Mouse (Mus musculus): ENCODE measurements around the gene Mblac1.

Mblac1 gene

GRCm38 (mm10) chr5:138193771-138194727 lies at the start of gene Mblac1:
Gene Mblac1, plus strand, starts transcription at chr5:138194314.
- DNase-seq (ENCODE audit: low read depth) = peak; percentile 88

DNA sequence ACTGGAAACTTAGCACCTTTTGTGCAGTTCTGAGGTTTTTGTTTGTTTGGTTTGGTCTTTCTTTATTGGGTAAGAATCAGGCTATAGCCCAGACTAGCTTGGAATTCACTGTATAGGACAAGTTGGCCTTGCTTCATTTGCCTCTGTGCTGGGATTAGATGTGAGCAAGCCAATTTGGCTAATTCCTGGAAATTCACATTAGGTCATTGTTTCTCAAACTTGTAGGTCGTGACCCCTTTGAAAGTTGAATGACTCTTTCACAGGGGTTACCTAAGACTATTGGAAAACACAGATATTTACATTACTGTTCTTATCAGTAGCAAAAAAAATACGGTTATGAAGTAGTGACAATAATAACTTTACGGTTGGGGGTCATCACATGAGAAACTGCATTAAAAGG lies 39.7 kb upstream of the Mblac1 start:
- DNase-seq (ENCODE audit: low read depth) = no peak

DNA sequence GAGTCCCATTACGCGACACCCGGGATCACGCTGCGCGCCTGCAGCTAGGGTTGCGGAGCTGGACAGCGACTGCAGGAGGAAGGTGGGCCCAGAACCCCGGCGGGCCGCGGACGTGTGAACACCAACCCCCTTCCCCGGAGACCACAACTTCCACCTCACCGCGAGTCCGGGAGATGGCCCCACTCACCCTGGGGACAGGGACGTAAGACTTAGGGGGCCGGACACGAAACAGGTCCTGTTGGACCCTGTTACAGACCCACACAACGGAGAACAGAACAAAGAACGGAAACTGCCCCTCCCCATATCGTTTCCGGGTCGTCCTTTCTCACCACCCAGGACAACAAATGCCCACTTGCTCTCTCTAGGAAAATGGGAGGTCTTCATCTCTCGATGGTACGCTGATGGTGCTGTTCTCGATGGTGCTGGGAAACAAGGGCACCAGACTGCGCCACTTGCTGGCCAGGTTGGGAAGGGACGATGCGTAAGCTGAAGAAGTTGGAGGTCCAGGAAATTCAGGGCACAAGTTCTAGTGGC lies 38.6 kb upstream of the Mblac1 start, which contains the start of gene Zfp113:
Zfp113 (minus strand) TSS at position 302 of the 534 bp plus-strand sequence.
- peak; percentile 93 for DNase-seq (ENCODE audit: low read depth)

DNA sequence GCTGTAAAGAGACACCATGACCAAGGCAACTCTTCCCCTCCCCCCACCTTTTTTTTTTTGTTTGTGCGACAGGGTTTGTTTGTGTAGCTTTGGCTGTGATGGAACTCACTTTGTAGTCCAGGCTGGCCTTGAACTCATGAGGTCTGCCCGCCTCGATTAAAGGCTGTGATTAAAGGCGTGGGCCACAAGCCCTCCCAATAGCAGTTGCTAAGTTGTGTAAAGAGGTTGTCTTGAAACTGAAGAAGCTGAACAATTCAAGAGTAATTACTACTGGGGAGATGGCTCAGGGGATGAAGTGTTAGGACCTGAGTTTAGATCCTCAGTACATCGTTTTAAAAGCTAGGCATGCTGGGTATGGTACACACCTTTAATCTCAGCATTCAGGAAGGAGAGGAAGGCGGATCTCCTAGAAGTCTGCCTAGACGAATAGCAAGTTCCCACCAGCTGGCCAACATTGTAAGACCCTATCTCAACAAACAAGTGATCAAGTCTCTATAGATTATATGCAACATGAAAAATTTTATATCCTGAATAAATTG lies 33.8 kb upstream of the Mblac1 start:
- DNase-seq (ENCODE audit: low read depth) = no peak

DNA sequence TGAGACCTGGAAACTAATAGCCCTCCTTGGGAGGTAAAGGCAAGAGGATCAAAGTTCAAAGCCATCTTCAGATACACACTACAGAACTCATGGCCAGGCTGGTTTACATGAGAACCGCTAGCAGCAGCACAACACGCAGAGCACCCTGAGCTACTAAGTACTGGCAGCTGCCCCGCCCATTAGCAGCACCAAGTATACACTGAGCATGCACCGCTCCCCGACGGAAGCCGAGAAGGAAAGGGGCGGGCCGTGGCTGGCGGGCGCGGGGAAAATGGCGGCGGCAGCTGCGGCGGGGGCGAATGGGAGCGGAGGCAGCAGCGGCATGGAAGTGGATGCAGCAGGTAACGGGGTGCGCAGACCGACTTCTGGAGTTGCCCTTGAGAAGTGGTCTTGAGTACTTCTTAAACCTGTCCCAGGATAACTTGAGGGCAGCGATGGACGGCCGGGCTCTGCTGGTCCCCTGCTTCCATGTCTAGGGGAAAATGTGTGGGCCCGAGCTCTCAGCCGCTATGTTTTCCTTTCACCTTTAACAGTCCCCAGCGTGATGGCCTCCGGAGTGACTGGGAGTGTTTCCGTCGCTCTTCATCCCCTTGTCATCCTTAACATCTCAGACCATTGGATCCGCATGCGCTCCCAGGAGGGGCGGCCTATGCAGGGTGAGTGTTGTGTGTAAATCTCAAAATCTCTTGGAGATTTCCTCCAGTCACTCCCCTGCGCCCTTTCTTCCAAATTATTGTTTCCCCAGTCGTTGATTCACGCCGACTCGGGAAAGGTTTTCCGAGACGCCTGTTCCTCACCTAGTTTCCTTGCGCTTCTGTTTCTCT lies 33.1 kb upstream of the Mblac1 start, which contains the start of gene Cops6:
Cops6 (plus strand) TSS at position 230 of the 824 bp plus-strand sequence.
- peak; percentile 95 for DNase-seq (ENCODE audit: low read depth)

- no peak for DNase-seq (ENCODE audit: low read depth)
These were observed 31.1 kb upstream of the Mblac1 start for GRCm38 (mm10) chr5:138163046-138163445.

- no peak for DNase-seq (ENCODE audit: low read depth)
These were observed 30.5 kb upstream of the Mblac1 start for GRCm38 (mm10) chr5:138163610-138164009.

- no peak for DNase-seq (ENCODE audit: low read depth)
These were observed 28.5 kb upstream of the Mblac1 start for GRCm38 (mm10) chr5:138165594-138165993.

- peak; percentile 95 for DNase-seq (ENCODE audit: low read depth)
These were observed 23.1 kb upstream of the Mblac1 start for GRCm38 (mm10) chr5:138170936-138171561.

GRCm38 (mm10) chr5:138171695-138172491 lies 22.2 kb upstream of the Mblac1 start, which contains the start of the genes Ap4m1 and Mcm7:
Gene Ap4m1, plus strand, starts transcription at chr5:138172002.
Gene Mcm7, minus strand, starts transcription at chr5:138172422.
- DNase-seq (ENCODE audit: low read depth) = peak; percentile 98

- DNase-seq (ENCODE audit: low read depth) = no peak
These were observed 20.9 kb upstream of the Mblac1 start for GRCm38 (mm10) chr5:138173217-138173616.

- peak; percentile 97 for DNase-seq (ENCODE audit: low read depth)
These were observed 7.0 kb upstream of the Mblac1 start, which contains the start of the genes Taf6 and Cnpy4 for GRCm38 (mm10) chr5:138186950-138187638. Gene Taf6, minus strand, starts transcription at chr5:138187451. Gene Cnpy4, plus strand, starts transcription at chr5:138187485.

DNA sequence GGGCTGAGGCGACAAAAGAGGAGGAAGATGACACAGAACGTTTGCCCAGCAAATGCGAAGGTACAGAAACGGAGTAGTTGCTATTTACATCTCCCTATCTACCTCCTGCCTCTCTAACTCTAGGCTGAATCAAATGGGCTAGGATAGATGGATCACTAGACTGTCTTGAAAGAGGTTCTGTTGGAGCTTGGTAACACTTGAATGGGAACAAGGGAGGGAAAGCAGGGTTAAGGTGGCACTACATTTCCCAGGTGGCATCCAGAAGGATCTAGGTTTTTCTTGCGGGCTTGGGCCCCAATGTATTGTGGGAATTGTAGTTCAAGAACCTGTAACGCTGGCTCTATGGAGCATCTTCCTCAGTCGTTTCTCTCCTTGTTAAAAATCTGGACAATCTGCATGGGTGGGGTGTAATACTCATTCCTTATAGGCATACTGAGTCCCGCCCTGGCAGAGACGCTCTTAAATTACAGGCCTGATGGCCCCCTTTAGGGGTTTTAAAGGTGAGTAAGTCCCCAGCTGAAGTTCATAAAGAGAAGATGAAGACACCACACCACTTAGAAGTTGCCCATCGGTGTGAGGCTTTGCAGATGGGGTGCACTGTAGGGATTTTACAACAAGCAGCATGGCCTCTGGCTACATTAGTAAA lies 6.3 kb upstream of the Mblac1 start:
- DNase-seq (ENCODE audit: low read depth) = peak; percentile 90

GRCm38 (mm10) chr5:138194755-138195345 lies 736 bp downstream of the Mblac1 start:
- peak; percentile 26 for DNase-seq (ENCODE audit: low read depth)

DNA sequence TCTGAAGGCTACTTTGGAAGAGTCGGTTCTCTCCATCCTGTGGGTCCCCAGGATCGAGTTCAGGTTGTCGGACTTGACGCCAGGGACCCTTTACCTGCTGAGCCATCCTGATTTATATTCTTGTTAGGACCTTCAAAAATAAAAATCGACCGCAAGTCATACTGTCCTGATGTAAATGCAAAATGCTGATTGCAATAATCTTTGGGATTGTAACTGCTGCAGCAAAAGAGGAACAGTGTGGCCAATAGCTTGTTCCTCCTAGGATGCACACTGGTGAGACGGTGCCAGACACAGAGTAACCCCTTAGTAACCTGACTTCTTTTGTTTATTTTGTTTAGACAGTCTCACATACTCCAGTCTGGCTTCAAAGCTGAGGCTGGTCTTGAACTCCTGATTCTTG lies 1.3 kb downstream of the Mblac1 start:
- no peak for DNase-seq (ENCODE audit: low read depth)

- peak; percentile 21 for DNase-seq (ENCODE audit: low read depth)
These were observed 5.5 kb downstream of the Mblac1 start for GRCm38 (mm10) chr5:138199576-138199975.

DNA sequence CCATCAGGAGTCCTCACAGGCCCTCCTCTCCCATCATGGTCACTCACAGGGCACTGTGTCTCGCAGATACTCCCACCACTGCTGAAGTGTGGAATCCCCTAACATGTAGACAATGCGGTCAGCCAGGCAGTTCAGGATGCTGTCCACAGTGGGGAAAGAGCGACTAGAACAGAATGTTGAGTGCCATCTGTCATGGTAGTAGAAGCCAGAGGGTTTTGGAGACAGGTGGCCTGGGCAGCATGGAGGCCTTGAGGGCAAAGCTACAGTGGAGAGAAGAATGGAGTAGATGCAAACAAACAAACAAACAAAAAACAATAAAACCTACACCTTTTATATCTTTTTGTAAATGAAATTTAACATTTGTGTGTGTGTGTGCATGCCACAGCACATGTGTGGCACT lies 8.0 kb downstream of the Mblac1 start:
- no peak for DNase-seq (ENCODE audit: low read depth)

DNA sequence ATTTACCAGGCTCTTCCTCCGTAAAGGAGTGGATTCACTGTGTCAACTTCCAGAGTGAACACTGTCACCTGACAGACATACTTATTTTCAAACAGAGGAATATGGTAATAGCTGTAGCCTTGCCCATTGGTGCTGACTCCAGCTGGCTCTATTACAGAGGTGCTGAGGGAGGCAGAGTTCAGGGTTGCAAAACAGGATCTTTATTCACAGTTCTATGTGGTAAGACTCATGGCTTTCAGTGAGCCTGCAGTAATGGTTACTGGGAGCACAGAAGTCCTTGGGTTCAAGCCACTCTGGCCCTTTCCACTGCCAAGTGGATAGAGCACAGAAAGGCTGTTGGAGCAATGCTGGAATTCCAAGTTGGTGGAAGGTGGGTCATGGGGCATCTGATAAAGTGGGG lies 13.1 kb downstream of the Mblac1 start:
- DNase-seq (ENCODE audit: low read depth) = no peak

GRCm38 (mm10) chr5:138207873-138208272 lies 13.8 kb downstream of the Mblac1 start:
- DNase-seq (ENCODE audit: low read depth) = no peak
